Mouse (Mus musculus) myocyte (in vitro differentiated cells): ENCODE measurements at regions not wholly inside any gene's neighbourhood (a gene's known extent, or its start where the extent isn't known, plus 50 kb on each side); places are given as distances from the start of the nearest gene placed in this dataset.

Experiments
- CEBPB ChIP-seq: IDR thresholded peaks from 2 replicates; pipeline ENCODE4 v1.6.1; 2011; ENCODE audit warnings: mild to moderate bottlenecking, moderate library complexity; ENCODE audit not compliant: poor library complexity, insufficient read depth, severe bottlenecking
- POLR2A ChIP-seq: IDR thresholded peaks from one replicate; pipeline ENCODE4 v1.6.1; 2011; ENCODE audit warnings: low read depth, mild to moderate bottlenecking, control low read depth, moderate library complexity; ENCODE audit not compliant: insufficient read length
- POLR2AphosphoS2 ChIP-seq: IDR thresholded peaks from one replicate; pipeline ENCODE4 v1.6.1; 2011; ENCODE audit warnings: low read depth, control low read depth; ENCODE audit not compliant: insufficient read length

DNA sequence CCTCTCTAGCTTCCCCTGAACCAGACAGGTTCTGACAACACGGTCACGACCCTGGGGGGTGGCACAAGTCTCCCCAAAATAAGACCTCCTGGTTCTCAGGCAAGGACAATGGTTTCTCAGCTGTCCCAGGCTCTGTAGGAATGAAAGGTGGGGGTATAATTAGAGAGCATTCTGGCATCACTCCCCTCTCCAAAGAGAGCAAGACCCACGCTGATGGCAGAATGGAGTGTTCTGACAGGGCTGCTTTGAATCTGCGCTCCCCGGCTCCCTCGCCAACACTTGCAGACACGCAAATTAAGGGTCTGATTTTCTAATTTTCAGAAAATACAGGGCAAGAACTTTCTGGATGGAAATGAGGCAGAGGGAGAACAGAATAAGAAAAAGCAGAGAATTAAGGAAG is 181.2 kb upstream of the Kazn start:
- TF ChIP-seq CEBPB = no peak
- TF ChIP-seq POLR2AphosphoS2 = no peak
- no peak for TF ChIP-seq POLR2A
